ENCODE assay signal across 8 mouse cellular contexts in genomic region chr12:113156540-113156929, GRCm38 (mm10). TPM values are rescaled to one million over a fixed set of nuclear protein-coding genes. Genes with fewer than 3 reads are reported as not detected.
A peak's percentile ranks its signal among the peaks of the same experiment; 100 is the strongest.
DNase-seq lines count a peak whose midpoint lies in the region; ATAC-seq and TF ChIP-seq lines count a peak whose summit lies in the region.

No protein-coding gene starts in this region.

- H3K9ac ChIP-seq in heart, embryonic 13.5 days, result peak overlapping the region; percentile 81
- H3K9ac ChIP-seq in ES-E14 (ENCODE audit: insufficient read depth, low read depth, low read length, poor library complexity, severe bottlenecking), result peak overlapping the region; percentile 84
- H3K9ac ChIP-seq in heart, postnatal 0 days (replicated peaks; ENCODE audit: low read depth, low read length), result peak overlapping the region; percentile 51; the same call in 1 of the 2 replicates
- peak overlapping the region; percentile 71 for H3K9ac ChIP-seq in midbrain, embryonic 11.5 days (ENCODE audit: low read length)

- WGBS in heart, embryonic 13.5 days, result under 1% methylated on average over 23 of the region's 23 CpGs
- 0% methylated on average over 23 of the region's 23 CpGs for WGBS in heart, postnatal 0 days
- under 1% methylated on average over 23 of the region's 23 CpGs for WGBS in midbrain, embryonic 11.5 days

- H3K27ac ChIP-seq in heart, embryonic 13.5 days (replicated peaks), result peak overlapping the region; percentile 33; the same call in 1 of the 2 replicates
- H3K27ac ChIP-seq in ES-E14 (ENCODE audit: insufficient read depth, low read depth, low read length, poor library complexity, severe bottlenecking), result peak overlapping the region; percentile 92
- H3K27ac ChIP-seq in heart, postnatal 0 days (ENCODE audit: low read depth), result no peak overlapping the region
- no peak overlapping the region for H3K27ac ChIP-seq in midbrain, embryonic 11.5 days (ENCODE audit: low read depth, low read length)

- intact Hi-C loops in heart, postnatal 36 days (cut with DNase I), result loop anchor here (2.0 kb wide), 1 partner anchor 148 kb away; no protein-coding TSS in a partner anchor

- H3K4me2 ChIP-seq in heart, embryonic 13.5 days, result peak overlapping the region; percentile 92
- peak overlapping the region; percentile 90 for H3K4me2 ChIP-seq in heart, postnatal 0 days (ENCODE audit: low read depth, low read length)
- H3K4me2 ChIP-seq in midbrain, embryonic 11.5 days, result peak overlapping the region; percentile 82

- no peaks in the 10 kb centered on the region for H3K27me3 ChIP-seq in heart, embryonic 13.5 days (replicated peaks)
- no peaks in the 10 kb centered on the region for H3K27me3 ChIP-seq in heart, postnatal 0 days (ENCODE audit: control insufficient read depth, insufficient read depth, low read length)
- peaks cover 6% of the 10 kb centered on the region; the same call in 1 of the 2 replicates for H3K27me3 ChIP-seq in midbrain, embryonic 11.5 days (ENCODE audit: control insufficient read depth, insufficient read depth, low read length)

- in situ Hi-C loops in ES-E14 (cut with MboI; ENCODE audit: low sequenced_read_pairs in 2 of 2, unreplicated experiment in 2 of 2), result no loop called here

- peak overlapping the region; percentile 72 for H3K4me3 ChIP-seq in heart, embryonic 13.5 days
- peak overlapping the region; percentile 64 to 77 for H3K4me3 ChIP-seq in ES-E14 (ENCODE audit: insufficient read depth in 1 of 2, low read depth in 1 of 2, low read length in 2 of 2, poor library complexity in 1 of 2, severe bottlenecking in 1 of 2)
- H3K4me3 ChIP-seq in heart, postnatal 0 days (ENCODE audit: low read depth, low read length), result peak overlapping the region; percentile 58
- H3K4me3 ChIP-seq in midbrain, embryonic 11.5 days (ENCODE audit: low read depth, low read length), result peak overlapping the region; percentile 70

- H3K36me3 ChIP-seq in heart, embryonic 13.5 days, result peaks cover 13% of the 10 kb centered on the region
- peaks cover 12% of the 10 kb centered on the region; the same call in 1 of the 2 replicates for H3K36me3 ChIP-seq in ES-E14 (ENCODE audit: control insufficient read depth, insufficient read depth, low read length, poor library complexity, severe bottlenecking)
- peaks cover 8% of the 10 kb centered on the region; the same call in 1 of the 2 replicates for H3K36me3 ChIP-seq in heart, postnatal 0 days (replicated peaks; ENCODE audit: control insufficient read depth, insufficient read depth, low read length)
- no peaks in the 10 kb centered on the region for H3K36me3 ChIP-seq in midbrain, embryonic 11.5 days (ENCODE audit: control insufficient read depth, insufficient read depth, low read length)

- no peak; the same call in 1 of the 2 replicates for ATAC-seq in heart, embryonic 13.5 days (ENCODE audit: extremely low read depth, insufficient number of reproducible peaks, low FRiP score, low TSS enrichment)
- ATAC-seq in heart, postnatal 0 days (ENCODE audit: insufficient read depth, low read depth), result no peak
- ATAC-seq in midbrain, embryonic 11.5 days (ENCODE audit: low FRiP score), result no peak; the same call in 1 of the 2 replicates

- H3K4me1 ChIP-seq in heart, embryonic 13.5 days, result peaks cover 39% of the 10 kb centered on the region
- H3K4me1 ChIP-seq in ES-E14 (ENCODE audit: control insufficient read depth in 2 of 2, insufficient read depth in 2 of 2, low read length in 2 of 2, poor library complexity in 1 of 2), result peaks cover 0 to 19% of the 10 kb centered on the region in 2 experiments; a peak in 2 of 4 replicates
- peaks cover 23% of the 10 kb centered on the region for H3K4me1 ChIP-seq in heart, postnatal 0 days (ENCODE audit: control insufficient read depth, insufficient read depth)
- peaks cover 23% of the 10 kb centered on the region for H3K4me1 ChIP-seq in midbrain, embryonic 11.5 days (ENCODE audit: control insufficient read depth, insufficient read depth, low read length)

- TF ChIP-seq EP300 in heart, postnatal 0 days (IDR thresholded peaks at IDR 0.05; ENCODE audit: low read depth), result no peak

- TF ChIP-seq CTCF in heart, postnatal 0 days (IDR thresholded peaks at IDR 0.05; ENCODE audit: low read depth), result no peak

- no peaks in the 10 kb centered on the region for H3K9me3 ChIP-seq in heart, embryonic 13.5 days
- H3K9me3 ChIP-seq in ES-E14 (ENCODE audit: control insufficient read depth, insufficient read depth, low read depth, low read length), result no peaks in the 10 kb centered on the region
- H3K9me3 ChIP-seq in heart, postnatal 0 days (replicated peaks; ENCODE audit: control insufficient read depth, low read length), result no peaks in the 10 kb centered on the region
- no peaks in the 10 kb centered on the region for H3K9me3 ChIP-seq in midbrain, embryonic 11.5 days (ENCODE audit: control insufficient read depth, low read length)

- DNase-seq in heart, postnatal 36 days, result no peak
- DNase-seq in ES-E14 (ENCODE audit: low read depth, low spot score), result peak; percentile 81
- peak; percentile 20 for DNase-seq in heart, postnatal 0 days (ENCODE audit: low spot score)
- no peak for DNase-seq in midbrain, embryonic 11.5 days (ENCODE audit: low spot score, missing footprints)
- DNase-seq in gastrocnemius, adult 8-10 months (ENCODE audit: low spot score in 2 of 2), result no peak
- DNase-seq in spleen, adult 18-20 months, result no peak
- no peak for DNase-seq in right cerebral cortex, adult 18-20 months

TF ChIP-seq in ES-E14, 5 proteins besides CTCF, POLR2A, EP300 and RAD21:
- TF ChIP-seq HCFC1 (IDR thresholded peaks at IDR 0.05; ENCODE audit: borderline replicate concordance, insufficient read depth, low read length) (0 out of 2 replicates have a peak, but pooled peaks have one; percentile 27), MAFK (IDR thresholded peaks at IDR 0.05; ENCODE audit: insufficient read depth, low read depth, low read length) (no peak)

RNA-seq across cellular contexts. Expression of gene Tedc1, which starts 0.3 kb away (rescaled TPM):
- 20.6 and 21.8 TPM in 2 replicates for polyA plus RNA-seq in heart, embryonic 13.5 days (2015; fragmentation: Nextera tagmentation; extraction: Ambion mirVana)
- under 1 TPM; 0.19 to 0.49 TPM for total RNA-seq in heart, postnatal 36 days (2021)
- total RNA-seq in ES-E14 (2012; rRNA removed), result 30.3 and 48.0 TPM in 2 replicates
- 6.7 and 16.5 TPM in 2 replicates for total RNA-seq in heart, postnatal 0 days (2014; rRNA removed; ENCODE audit: low replicate concordance)
- 4.5 and 4.9 TPM in 2 replicates for polyA plus RNA-seq in heart, postnatal 0 days (2015; fragmentation: Nextera tagmentation; extraction: Ambion mirVana)
- 25.6 and 31.5 TPM in 2 replicates for polyA plus RNA-seq in midbrain, embryonic 11.5 days (2014; fragmentation: Nextera tagmentation; extraction: Ambion mirVana)
- under 1 TPM in 1 of 4 experiments, not detected in 3; 0.22 TPM for total RNA-seq in gastrocnemius, adult 8-10 months (2022)

RNA-seq across cellular contexts. Expression of gene Crip1, which starts 10.4 kb away (rescaled TPM):
- 408 and 464 TPM in 2 replicates for polyA plus RNA-seq in heart, embryonic 13.5 days (2015; fragmentation: Nextera tagmentation; extraction: Ambion mirVana)
- total RNA-seq in heart, postnatal 36 days (2021), result 100 to 1,000 TPM; 190 to 198 TPM
- 173 and 210 TPM in 2 replicates for total RNA-seq in ES-E14 (2012; rRNA removed)
- total RNA-seq in heart, postnatal 0 days (2014; rRNA removed; ENCODE audit: low replicate concordance), result 286 and 487 TPM in 2 replicates
- 831 and 871 TPM in 2 replicates for polyA plus RNA-seq in heart, postnatal 0 days (2015; fragmentation: Nextera tagmentation; extraction: Ambion mirVana)
- 87.1 and 95.7 TPM in 2 replicates for polyA plus RNA-seq in midbrain, embryonic 11.5 days (2014; fragmentation: Nextera tagmentation; extraction: Ambion mirVana)
- 10 to 100 TPM; 53.0 to 78.6 (median 58.5) TPM for total RNA-seq in gastrocnemius, adult 8-10 months (2022)

RNA-seq across cellular contexts. Expression of gene Crip2, which starts 16.5 kb away (rescaled TPM):
- 1,302 and 1,499 TPM in 2 replicates for polyA plus RNA-seq in heart, embryonic 13.5 days (2015; fragmentation: Nextera tagmentation; extraction: Ambion mirVana)
- 1,000 to 10,000 TPM; 1,482 to 1,552 TPM for total RNA-seq in heart, postnatal 36 days (2021)
- 54.6 and 62.2 TPM in 2 replicates for total RNA-seq in ES-E14 (2012; rRNA removed)
- total RNA-seq in heart, postnatal 0 days (2014; rRNA removed; ENCODE audit: low replicate concordance), result 1,394 and 1,556 TPM in 2 replicates
- polyA plus RNA-seq in heart, postnatal 0 days (2015; fragmentation: Nextera tagmentation; extraction: Ambion mirVana), result 2,321 and 2,395 TPM in 2 replicates
- 226 and 247 TPM in 2 replicates for polyA plus RNA-seq in midbrain, embryonic 11.5 days (2014; fragmentation: Nextera tagmentation; extraction: Ambion mirVana)
- total RNA-seq in gastrocnemius, adult 8-10 months (2022), result 10 to 100 TPM; 22.0 to 27.4 (median 24.3) TPM

RNA-seq across cellular contexts. Expression of gene Tmem121, which starts 29.2 kb away (rescaled TPM):
- polyA plus RNA-seq in heart, embryonic 13.5 days (2015; fragmentation: Nextera tagmentation; extraction: Ambion mirVana), result 2.8 and 3.1 TPM in 2 replicates
- total RNA-seq in heart, postnatal 36 days (2021), result not detected
- total RNA-seq in ES-E14 (2012; rRNA removed), result 12.5 and 20.3 TPM in 2 replicates
- total RNA-seq in heart, postnatal 0 days (2014; rRNA removed; ENCODE audit: low replicate concordance), result 0.97 and 4.8 TPM in 2 replicates
- polyA plus RNA-seq in heart, postnatal 0 days (2015; fragmentation: Nextera tagmentation; extraction: Ambion mirVana), result 1.2 TPM in 2 replicates
- 11.5 and 13.1 TPM in 2 replicates for polyA plus RNA-seq in midbrain, embryonic 11.5 days (2014; fragmentation: Nextera tagmentation; extraction: Ambion mirVana)
- total RNA-seq in gastrocnemius, adult 8-10 months (2022), result not detected

RNA-seq across cellular contexts. Expression of gene Mta1, which starts 58.5 kb away (rescaled TPM):
- polyA plus RNA-seq in heart, embryonic 13.5 days (2015; fragmentation: Nextera tagmentation; extraction: Ambion mirVana), result 11.2 and 11.9 TPM in 2 replicates
- 10 to 100 TPM; 48.7 to 56.4 TPM for total RNA-seq in heart, postnatal 36 days (2021)
- 30.3 and 49.7 TPM in 2 replicates for total RNA-seq in ES-E14 (2012; rRNA removed)
- total RNA-seq in heart, postnatal 0 days (2014; rRNA removed; ENCODE audit: low replicate concordance), result 26.3 and 32.0 TPM in 2 replicates
- 10.9 and 11.8 TPM in 2 replicates for polyA plus RNA-seq in heart, postnatal 0 days (2015; fragmentation: Nextera tagmentation; extraction: Ambion mirVana)
- polyA plus RNA-seq in midbrain, embryonic 11.5 days (2014; fragmentation: Nextera tagmentation; extraction: Ambion mirVana), result 19.2 and 21.4 TPM in 2 replicates
- total RNA-seq in gastrocnemius, adult 8-10 months (2022), result 10 to 100 TPM; 38.7 to 43.3 (median 41.8) TPM

Comparison
In these comparisons a context has a peak if more than half of its experiments do, and no peak if none do; other contexts are left out.
1. H3K27ac ChIP-seq: peak in heart, embryonic 13.5 days (single experiment) and ES-E14 (single experiment); none in heart, postnatal 0 days (single experiment) and midbrain, embryonic 11.5 days (single experiment).
2. DNase-seq: peak in ES-E14 (single experiment) and heart, postnatal 0 days (single experiment); none in heart, postnatal 36 days (0 of 2), midbrain, embryonic 11.5 days (single experiment), gastrocnemius, adult 8-10 months (0 of 2), spleen, adult 18-20 months (0 of 2) and right cerebral cortex, adult 18-20 months (single experiment).
3. RNA of gene Crip2, which starts 16.5 kb away (total RNA-seq): 1,394 to 1,556 TPM in heart, postnatal 0 days and 1,482 to 1,552 TPM in heart, postnatal 36 days; 54.6 to 62.2 TPM in ES-E14 and 22.0 to 27.4 TPM in gastrocnemius, adult 8-10 months; every median in the first group is over 10 times any median in the second.
4. Peak in every context shown above with its lines, with median percentiles within 50 percentile points of each other: H3K4me2 ChIP-seq, H3K4me3 ChIP-seq and H3K9ac ChIP-seq.